ENCODE assay signal across 26 mouse cellular contexts in genomic region chr2:19762996-19763395, GRCm38 (mm10).
DNase-seq lines count a peak whose midpoint lies in the region; ATAC-seq lines count a peak whose summit lies in the region.
"Had no signal": no experiment of that assay in that cellular context is flagged by ENCODE, and none has a peak within 500 bp of the region (broad histone marks: within the 10 kb centered on the region; RNA-seq: fewer than 3 reads in every experiment).

No protein-coding gene starts in this region.

- H3K36me3 ChIP-seq in lung, embryonic 16.5 days (ENCODE audit: control insufficient read depth, insufficient read depth, low read length): no peaks in the 10 kb centered on the region
- H3K36me3 ChIP-seq: forebrain, embryonic 10.5 days; heart, embryonic 12.5 days; heart, embryonic 15.5 days; hindbrain, embryonic 10.5 days had no signal

- H3K9ac ChIP-seq in lung, embryonic 16.5 days (ENCODE audit: low read length): no peak overlapping the region
- H3K9ac ChIP-seq: forebrain, embryonic 13.5 days; heart, embryonic 12.5 days; heart, embryonic 15.5 days; hindbrain, embryonic 14.5 days had no signal

- WGBS in lung, embryonic 16.5 days: 49% methylated on average over 3 of the region's 3 CpGs

- no peaks in the 10 kb centered on the region for H3K27me3 ChIP-seq in lung, embryonic 16.5 days (ENCODE audit: control insufficient read depth, insufficient read depth, low read depth, low read length)
- H3K27me3 ChIP-seq: forebrain, embryonic 13.5 days; heart, embryonic 12.5 days; heart, embryonic 15.5 days had no signal

- no peaks in the 10 kb centered on the region for H3K9me3 ChIP-seq in lung, embryonic 16.5 days (ENCODE audit: control insufficient read depth, low read length)
- H3K9me3 ChIP-seq: forebrain, embryonic 10.5 days; heart, embryonic 12.5 days; heart, embryonic 15.5 days; hindbrain, embryonic 10.5 days had no signal

- peak; percentile 11 to 50 for DNase-seq in frontal cortex, adult 2 months (ENCODE audit: extremely low spot score in 1 of 2, low spot score in 1 of 2)
- no peak for DNase-seq in frontal cortex, postnatal 14 days (ENCODE audit: low spot score in 2 of 2)
- DNase-seq in lung, adult 18-20 months: no peak
- DNase-seq in Muller cell, postnatal 12 days (ENCODE audit: inconsistent ontology term): peak; percentile 61
- DNase-seq in brain, adult 2 months (ENCODE audit: low read depth, low spot score): peak; percentile 77
- DNase-seq in adrenal gland, adult (ENCODE audit: inconsistent age in 2 of 2, low spot score in 1 of 2): no peak
- DNase-seq: adrenal gland, postnatal 10 days; adrenal gland, postnatal 36 days; cerebellum, adult 11 months; cerebellum, adult 2 months; cerebellum, adult 9-11 months; gastrocnemius, postnatal 25 days; heart, adult 18-20 months; heart, postnatal 10 days; heart, postnatal 36 days had no signal

- peak; percentile 26; the same call in 1 of the 2 replicates for ATAC-seq in lung, embryonic 16.5 days (ENCODE audit: low read depth)
- ATAC-seq: activated CD4-positive, CD25-positive, alpha-beta regulatory T cell, adult 4 months; CD4-positive, CD25-positive, alpha-beta regulatory T cell, adult 4 months; forebrain, embryonic 13.5 days; forebrain, embryonic 16.5 days; intestine, postnatal 0 days had no signal

- H3K4me2 ChIP-seq in lung, embryonic 16.5 days (ENCODE audit: low read depth, low read length): no peak overlapping the region
- H3K4me2 ChIP-seq: forebrain, embryonic 13.5 days; heart, embryonic 12.5 days; heart, embryonic 15.5 days; hindbrain, embryonic 14.5 days had no signal

- no peak overlapping the region for H3K27ac ChIP-seq in lung, embryonic 16.5 days (ENCODE audit: low read length)
- H3K27ac ChIP-seq: forebrain, embryonic 10.5 days; forebrain, embryonic 13.5 days; heart, embryonic 15.5 days; hindbrain, embryonic 10.5 days; hindbrain, embryonic 14.5 days had no signal

- H3K4me1 ChIP-seq in lung, embryonic 16.5 days (replicated peaks; ENCODE audit: control insufficient read depth, insufficient read depth, low read length): no peaks in the 10 kb centered on the region
- H3K4me1 ChIP-seq: forebrain, embryonic 10.5 days; forebrain, embryonic 13.5 days; heart, embryonic 12.5 days; heart, embryonic 15.5 days; hindbrain, embryonic 10.5 days had no signal

- no peak overlapping the region for H3K4me3 ChIP-seq in lung, embryonic 16.5 days (ENCODE audit: low read length)
- H3K4me3 ChIP-seq: forebrain, embryonic 10.5 days; forebrain, embryonic 13.5 days; heart, embryonic 12.5 days; heart, embryonic 15.5 days; hindbrain, embryonic 10.5 days had no signal

Comparison
In these comparisons a context has a peak if more than half of its experiments do, and no peak if none do; other contexts are left out.
1. DNase-seq: peak in frontal cortex, adult 2 months (2 of 2), Muller cell, postnatal 12 days (single experiment) and brain, adult 2 months (single experiment); none in frontal cortex, postnatal 14 days (0 of 2), lung, adult 18-20 months (0 of 2) and adrenal gland, adult (0 of 2).